In the genomic region with DNA sequence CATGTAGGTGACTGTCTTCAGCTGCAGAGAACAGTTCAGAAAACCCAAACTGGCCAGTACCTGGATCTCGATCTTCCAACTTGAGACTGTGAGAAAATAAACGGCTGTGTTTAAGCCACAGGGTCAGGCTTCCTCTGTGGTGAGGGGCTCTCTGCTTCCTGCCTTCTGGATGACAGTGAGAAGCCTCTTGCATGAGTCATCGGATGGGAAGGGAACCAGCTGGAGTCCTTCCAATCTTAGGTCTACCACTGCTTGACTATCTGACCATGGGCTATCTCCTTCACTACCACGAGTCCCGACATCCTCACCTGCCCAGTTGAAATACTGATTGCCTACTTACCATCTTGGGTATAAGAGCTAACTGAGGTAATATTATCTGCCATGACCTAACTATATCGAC, we compare ENCODE assay signal across 18 mouse cellular contexts. TPM values are rescaled to one million over a fixed set of nuclear protein-coding genes. Genes with fewer than 3 reads are reported as not detected.
DNase-seq lines count a peak whose midpoint lies in the region; ATAC-seq lines count a peak whose summit lies in the region.
"Had no signal": no experiment of that assay in that cellular context is flagged by ENCODE, and none has a peak within 500 bp of the region (broad histone marks: within the 10 kb centered on the region; RNA-seq: fewer than 3 reads in every experiment).

No protein-coding gene starts in this region.

- DNase-seq in cerebellum, postnatal 10 days: peak; percentile 19 to 34
- no peak for DNase-seq in cerebellum, postnatal 4 days (ENCODE audit: low spot score in 2 of 2)
- peak; percentile 57 for DNase-seq in 3T3-L1 (ENCODE audit: low read depth, low spot score)
- DNase-seq in Muller cell, postnatal 12 days (ENCODE audit: inconsistent ontology term): peak; percentile 25
- peak; percentile 14 for DNase-seq in adrenal gland, postnatal 25 days
- DNase-seq in spleen, postnatal 4 days (ENCODE audit: low spot score in 2 of 2): no peak
- DNase-seq in lung, postnatal 4 days: no peak
- DNase-seq: cerebellum, adult 8-10 months; forebrain, postnatal 0 days; gastrocnemius, postnatal 10 days; heart, postnatal 14 days; kidney, adult 11 months; kidney, postnatal 25 days; lung, embryonic 14.5 days; lung, postnatal 14 days had no signal

- no peak for ATAC-seq in CD4-positive, CD25-positive, alpha-beta regulatory T cell, adult 4 months
- ATAC-seq: forebrain, postnatal 0 days; inflammation-experienced regulatory T-cells, adult 6 months; midbrain, embryonic 16.5 days had no signal

RNA-seq across cellular contexts. Expression of gene Hspb8, which starts 40.9 kb away (rescaled TPM):
- total RNA-seq in adrenal gland, postnatal 25 days (2021): 52.2 and 64.0 TPM in 2 replicates
- polyA plus RNA-seq in CD4-positive, CD25-positive, alpha-beta regulatory T cell, adult 4 months (2017; shearing (Covaris generic)): not detected
- polyA plus RNA-seq: inflammation-experienced regulatory T-cells, adult 6 months had no signal

Comparison
In these comparisons a context has a peak if more than half of its experiments do, and no peak if none do; other contexts are left out.
1. DNase-seq: peak in cerebellum, postnatal 10 days (2 of 2), 3T3-L1 (single experiment), Muller cell, postnatal 12 days (single experiment) and adrenal gland, postnatal 25 days (single experiment); none in cerebellum, postnatal 4 days (0 of 2), spleen, postnatal 4 days (0 of 2) and lung, postnatal 4 days (0 of 2).